Mouse (Mus musculus) erythroblast, embryonic 14.5 days (primary cell): Measurements from ENCODE around the gene Adnp. TPM values are rescaled to one million over a fixed set of nuclear protein-coding genes. Genes with fewer than 3 reads are reported as not detected.
A peak's percentile ranks its signal among the peaks of the same experiment; 100 is the strongest.

Experiments used
- H3K27me3 ChIP-seq: 2 replicates; pipeline ENCODE4 v1.6.1; 2012; ENCODE audit warnings: inconsistent platforms; ENCODE audit not compliant: control insufficient read depth
- H3K36me3 ChIP-seq: 2 replicates; pipeline ENCODE4 v1.6.1; 2012; ENCODE audit warnings: mild to moderate bottlenecking, inconsistent platforms; ENCODE audit not compliant: control insufficient read depth
- H3K4me1 ChIP-seq: 2 replicates; pipeline ENCODE4 v1.6.1; 2012; ENCODE audit warnings: inconsistent platforms; ENCODE audit not compliant: control insufficient read depth
- H3K4me3 ChIP-seq: replicated peaks from 2 replicates; pipeline ENCODE3; 2012; ENCODE audit warnings: moderate library complexity, mild to moderate bottlenecking, inconsistent platforms
- H3K9me3 ChIP-seq: 2 replicates; pipeline ENCODE4 v1.6.1; 2012; ENCODE audit warnings: low read length, inconsistent platforms, mixed read lengths; ENCODE audit not compliant: control insufficient read depth
- GATA1 ChIP-seq: IDR thresholded peaks from 2 replicates; pipeline ENCODE4 v1.6.1; 2012; ENCODE audit warnings: low read length, inconsistent platforms, mixed read lengths
- TAL1 ChIP-seq: IDR thresholded peaks from 3 replicates; pipeline ENCODE4 v1.6.1; 2012; ENCODE audit warnings: low read length, inconsistent platforms, mixed read lengths
- polyA plus RNA-seq: library from polyadenylated mRNA; stranded (reverse); fragments of >175 nt; gene quantifications from 2 replicates; pipeline ENCODE4 v1.2.3, GENCODE M21; 2012

Gene Adnp
- polyA plus RNA-seq, 1 experiment, result 0.71 TPM

DNA sequence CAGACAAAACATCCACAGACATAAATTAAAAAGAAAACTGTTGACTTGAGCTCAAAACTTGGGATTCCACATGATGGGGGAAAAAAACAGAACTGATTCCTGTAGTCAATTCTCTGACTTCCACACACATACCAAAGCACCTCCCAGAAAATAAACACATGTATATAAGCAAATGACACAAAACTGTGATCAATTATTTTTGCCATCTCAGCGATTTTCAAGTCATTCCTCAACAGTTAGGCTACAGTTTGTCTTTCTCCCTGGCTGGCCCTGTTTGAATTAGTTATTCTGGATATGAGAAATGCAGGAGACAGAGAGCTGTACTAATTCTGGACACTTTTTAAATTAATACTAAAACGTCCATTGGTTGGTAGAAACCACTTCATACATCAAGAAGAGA lies 13.2 kb downstream of the Adnp start:
- Histone ChIP-seq H3K9me3 (no peaks in the 10 kb centered on the region), H3K4me3 (no peak overlapping the region), H3K4me1 (peaks cover 41% of the 10 kb centered on the region), H3K36me3 (peaks cover 97% of the 10 kb centered on the region), H3K27me3 (no peaks in the 10 kb centered on the region)
- TF ChIP-seq TAL1 (no peak), GATA1 (no peak)

DNA sequence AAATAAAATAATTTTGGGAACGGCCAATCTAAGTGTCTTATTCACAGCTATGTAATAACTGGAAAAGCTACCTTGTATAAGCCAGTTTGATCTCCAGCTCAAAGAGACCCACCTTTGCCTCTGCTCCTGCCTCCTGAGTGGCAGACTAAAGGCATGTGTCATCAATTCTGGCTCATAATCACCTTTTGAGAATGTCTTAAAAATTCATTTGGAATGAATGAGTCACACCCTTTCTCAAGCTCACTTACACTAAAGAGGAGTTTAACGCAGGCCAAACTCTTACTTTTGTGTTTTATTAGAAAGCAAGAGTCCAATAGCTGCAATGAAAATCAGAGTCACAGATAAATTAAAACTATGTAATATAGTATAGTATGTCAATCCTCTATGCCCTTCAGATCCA lies 15.1 kb downstream of the Adnp start:
- TF ChIP-seq TAL1 (no peak), GATA1 (no peak)
- Histone ChIP-seq H3K27me3 (no peaks in the 10 kb centered on the region), H3K9me3 (no peaks in the 10 kb centered on the region), H3K36me3 (peaks cover 97% of the 10 kb centered on the region), H3K4me1 (peaks cover 42% of the 10 kb centered on the region), H3K4me3 (no peak overlapping the region)

DNA sequence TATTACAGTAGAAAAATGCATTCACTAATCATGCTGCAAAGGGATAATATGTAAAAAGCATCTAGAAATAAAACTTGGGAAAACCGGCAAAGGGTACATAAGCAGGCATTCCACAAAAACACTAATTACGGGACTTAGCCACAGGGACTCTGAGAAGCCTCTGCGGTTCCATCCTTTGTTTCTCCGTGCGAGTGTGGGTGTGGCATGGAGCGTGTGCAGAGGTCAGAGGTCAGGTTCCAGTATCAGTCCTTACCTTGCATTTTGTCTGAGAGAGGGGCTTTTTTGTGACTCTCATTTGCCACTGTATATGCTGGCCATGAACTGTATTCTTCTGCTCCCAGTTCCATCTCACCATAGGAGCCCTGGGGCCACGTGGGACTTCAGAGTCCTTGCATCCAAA lies 31.0 kb downstream of the Adnp start:
- H3K4me1 ChIP-seq, result peaks cover 29% of the 10 kb centered on the region
- no peaks in the 10 kb centered on the region for H3K27me3 ChIP-seq
- H3K36me3 ChIP-seq, result peaks cover 62% of the 10 kb centered on the region
- no peak for TF ChIP-seq GATA1
- TF ChIP-seq TAL1, result no peak
- no peak overlapping the region for H3K4me3 ChIP-seq
- H3K9me3 ChIP-seq, result no peaks in the 10 kb centered on the region

DNA sequence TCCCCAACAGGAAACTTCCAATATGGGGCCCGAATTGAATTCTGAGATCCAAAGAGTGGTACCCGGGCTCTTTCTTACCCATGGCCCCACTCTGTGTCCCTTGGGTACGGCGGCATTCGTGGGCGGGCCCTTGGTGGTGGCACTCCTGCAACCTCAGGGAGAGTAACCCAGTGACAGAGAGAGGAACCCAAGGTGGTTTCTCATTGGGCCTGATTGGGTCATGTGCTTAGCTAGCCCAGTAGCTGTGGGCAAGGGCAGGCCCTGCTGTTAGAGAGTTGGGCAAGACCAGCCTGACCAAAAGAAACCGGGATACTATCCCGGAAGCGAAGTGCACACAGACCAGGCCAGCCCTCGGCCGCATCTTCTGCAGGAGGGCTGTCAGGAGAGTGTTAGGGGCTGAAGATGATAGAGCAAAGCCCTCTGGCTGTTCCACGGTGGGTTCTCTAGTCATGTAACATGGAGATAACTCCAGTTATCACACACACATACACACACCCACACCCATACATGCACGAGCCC lies 36.7 kb downstream of the Adnp start:
- Histone ChIP-seq H3K4me3 (peak overlapping the region; percentile 62), H3K4me1 (peaks cover 65% of the 10 kb centered on the region), H3K9me3 (no peaks in the 10 kb centered on the region), H3K27me3 (no peaks in the 10 kb centered on the region; the same call in 1 of the 2 replicates), H3K36me3 (peaks cover 24% of the 10 kb centered on the region)
- no peak for TF ChIP-seq TAL1
- no peak for TF ChIP-seq GATA1

DNA sequence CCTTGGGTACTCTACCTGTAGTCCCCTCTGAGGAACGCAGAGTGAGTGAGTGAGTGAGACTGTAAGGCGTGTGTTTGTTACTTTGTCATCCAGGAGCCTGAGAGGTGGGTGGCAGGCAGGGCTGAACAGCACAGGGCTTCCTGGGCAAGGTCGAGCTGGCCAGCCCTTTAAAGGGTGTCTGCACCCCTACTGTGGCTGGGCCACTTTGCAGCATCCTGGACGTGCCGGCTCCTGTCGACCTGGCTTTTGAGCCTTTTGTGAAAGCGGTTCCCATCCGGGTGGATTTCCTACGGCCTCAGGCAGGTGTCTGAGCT lies 37.2 kb downstream of the Adnp start:
- Histone ChIP-seq H3K36me3 (peaks cover 20% of the 10 kb centered on the region), H3K4me1 (peaks cover 67% of the 10 kb centered on the region), H3K9me3 (no peaks in the 10 kb centered on the region), H3K4me3 (peak overlapping the region; percentile 62), H3K27me3 (no peaks in the 10 kb centered on the region; the same call in 1 of the 2 replicates)
- TF ChIP-seq TAL1, result no peak
- no peak for TF ChIP-seq GATA1

DNA sequence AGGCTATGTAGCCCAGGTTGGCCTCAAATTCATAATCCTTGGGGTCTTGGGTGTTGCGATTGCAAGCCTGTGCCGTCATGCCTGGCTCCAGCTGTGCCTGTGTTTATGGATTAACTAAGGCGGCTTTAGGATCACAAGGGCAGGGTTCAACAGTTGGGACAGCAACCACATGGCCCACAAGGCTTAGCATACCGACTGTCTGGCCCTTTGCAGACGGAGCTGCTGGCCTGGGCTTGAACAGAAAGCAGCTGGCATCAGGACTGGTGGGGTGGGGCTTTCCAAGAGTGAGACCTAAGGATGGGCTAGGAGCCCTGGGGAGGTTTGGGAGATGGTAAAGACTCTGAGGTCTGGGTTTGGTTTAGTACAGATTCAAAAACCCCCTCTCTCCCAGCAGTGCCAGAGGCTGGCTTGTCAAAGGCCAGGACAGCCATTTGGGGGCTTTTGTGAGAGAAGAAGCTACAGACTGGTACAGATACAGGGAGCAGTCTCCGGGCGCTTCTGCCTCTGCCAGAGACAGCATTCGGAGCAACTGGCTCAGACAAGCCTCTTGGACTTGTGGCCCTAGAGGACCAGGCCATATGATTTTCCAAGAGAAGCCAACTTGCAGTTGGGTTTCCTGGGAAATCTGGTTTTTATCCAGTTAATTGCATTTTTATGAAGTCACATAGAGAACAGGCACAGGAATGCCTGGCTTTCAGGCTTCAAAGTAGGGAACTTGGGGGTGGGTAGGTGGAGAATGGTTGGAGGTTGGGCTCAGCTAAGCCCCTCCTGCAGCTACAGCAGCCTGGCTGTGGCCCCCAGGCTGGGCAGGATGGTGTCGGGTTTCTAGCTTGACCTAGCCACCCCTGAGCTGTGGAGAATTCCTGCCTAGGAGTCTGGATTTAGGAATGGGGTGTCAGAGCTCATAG lies 37.8 kb downstream of the Adnp start:
- peaks cover 17% of the 10 kb centered on the region for H3K36me3 ChIP-seq
- no peaks in the 10 kb centered on the region for H3K9me3 ChIP-seq
- peak overlapping the region; percentile 62 for H3K4me3 ChIP-seq
- no peak for TF ChIP-seq TAL1
- TF ChIP-seq GATA1, result no peak
- peaks cover 67% of the 10 kb centered on the region for H3K4me1 ChIP-seq
- peaks cover under 1% of the 10 kb centered on the region; the same call in 1 of the 2 replicates for H3K27me3 ChIP-seq

DNA sequence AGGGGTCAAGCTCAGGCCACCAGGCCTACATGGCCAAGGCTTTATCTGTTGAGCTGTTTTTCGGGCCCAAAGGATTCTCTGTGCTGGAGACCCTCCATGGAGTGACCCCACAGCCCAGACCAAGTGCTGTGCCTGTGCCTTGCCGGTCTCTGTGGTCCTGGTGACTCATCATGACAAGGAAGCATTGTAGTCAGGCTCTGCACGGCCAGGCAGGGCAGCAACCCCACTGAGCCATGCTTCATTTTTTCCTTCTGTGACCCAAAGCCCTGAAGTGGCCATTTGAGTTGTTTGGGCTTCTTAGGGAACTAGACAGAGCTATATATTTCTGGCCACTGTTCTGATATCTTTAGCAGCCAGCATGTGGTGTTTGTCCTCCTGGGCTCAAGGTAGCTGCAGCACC lies 39.1 kb downstream of the Adnp start:
- no peaks in the 10 kb centered on the region for H3K9me3 ChIP-seq
- TF ChIP-seq GATA1, result no peak
- TF ChIP-seq TAL1, result no peak
- H3K36me3 ChIP-seq, result peaks cover 7% of the 10 kb centered on the region
- no peak overlapping the region for H3K4me3 ChIP-seq
- H3K4me1 ChIP-seq, result peaks cover 58% of the 10 kb centered on the region
- peaks cover 9% of the 10 kb centered on the region for H3K27me3 ChIP-seq

DNA sequence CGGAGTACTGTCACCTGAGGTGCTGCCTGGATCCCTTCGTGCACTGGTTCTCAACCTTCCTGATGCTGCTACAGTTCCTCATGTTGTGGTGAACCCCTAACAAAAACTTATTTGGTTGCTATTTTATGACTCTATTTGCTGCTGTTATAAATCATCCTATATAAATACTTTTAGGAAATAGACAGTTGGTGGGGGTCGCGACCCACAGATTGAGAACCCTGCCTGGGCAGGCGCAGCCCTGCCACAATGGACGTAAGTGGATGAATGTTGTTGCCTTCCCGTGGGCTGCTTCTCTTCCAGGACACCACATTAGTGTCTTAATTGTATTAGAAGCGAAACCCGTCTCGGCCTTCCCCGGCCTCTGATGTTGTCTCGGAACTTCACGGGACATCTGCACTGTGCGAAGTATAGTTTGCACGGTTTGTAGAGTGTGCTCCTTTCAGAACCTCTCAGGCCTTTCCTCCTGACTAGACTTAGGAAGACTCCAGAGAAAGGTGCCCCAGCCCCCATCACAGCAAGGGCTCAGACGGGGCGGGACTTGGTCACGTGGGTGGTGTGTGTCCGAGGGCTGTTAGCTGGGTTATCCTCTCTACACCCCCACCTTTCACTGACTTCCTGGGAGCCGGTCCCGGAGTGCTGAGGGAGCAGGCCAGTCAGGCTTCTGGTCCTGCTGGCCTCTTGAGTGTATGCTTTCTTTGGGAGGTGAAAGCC lies 40.0 kb downstream of the Adnp start:
- Histone ChIP-seq H3K27me3 (peaks cover 17% of the 10 kb centered on the region), H3K9me3 (no peaks in the 10 kb centered on the region), H3K4me3 (no peak overlapping the region), H3K4me1 (peaks cover 56% of the 10 kb centered on the region), H3K36me3 (no peaks in the 10 kb centered on the region; the same call in 1 of the 2 replicates)
- TF ChIP-seq GATA1, result no peak
- TF ChIP-seq TAL1, result no peak

DNA sequence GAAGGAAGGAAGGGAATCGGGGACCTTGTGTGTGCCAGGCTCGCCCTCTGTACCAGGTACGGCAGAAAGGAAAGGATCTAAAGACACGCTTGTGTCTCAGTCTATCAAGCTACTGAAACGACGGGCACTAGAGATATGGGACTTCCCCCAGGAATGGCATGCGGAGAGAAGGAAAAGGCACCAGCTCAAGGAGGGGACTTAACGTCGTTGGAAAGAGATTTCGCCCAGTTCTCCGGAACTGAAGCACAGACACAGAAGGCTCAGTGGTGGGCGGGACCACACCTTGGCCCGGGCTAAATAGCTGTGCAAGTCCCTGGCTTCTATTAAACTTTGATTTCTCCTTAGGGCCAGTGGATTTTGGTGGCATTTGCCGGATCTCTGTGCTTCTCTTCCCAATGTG lies 44.9 kb downstream of the Adnp start:
- TF ChIP-seq TAL1, result no peak
- TF ChIP-seq GATA1, result no peak
- peaks cover 65% of the 10 kb centered on the region for H3K27me3 ChIP-seq
- peak overlapping the region; percentile 39 for H3K4me3 ChIP-seq
- peaks cover 51% of the 10 kb centered on the region for H3K4me1 ChIP-seq
- no peaks in the 10 kb centered on the region; the same call in 1 of the 2 replicates for H3K9me3 ChIP-seq
- H3K36me3 ChIP-seq, result no peaks in the 10 kb centered on the region
